Mouse (Mus musculus): ENCODE results near the gene Lars2.
"Not testable (repeated sequence)": the region's sequence is repeated elsewhere in the genome, so short reads cannot be mapped to it uniquely, and the experiment has no call there.

Lars2 gene

GRCm38 (mm10) chr9:123366708-123367385 lies at the start of gene Lars2:
Gene Lars2 (plus strand): TSS chr9:123366927.
- peak; percentile 93 for DNase-seq

- no peak for DNase-seq
These were observed 40.6 kb upstream of the Lars2 start for GRCm38 (mm10) chr9:123326106-123326505.

- DNase-seq: no peak
These were observed 38.4 kb upstream of the Lars2 start for GRCm38 (mm10) chr9:123328336-123328735.

- DNase-seq: peak; percentile 58
These were observed 36.9 kb upstream of the Lars2 start for GRCm38 (mm10) chr9:123329831-123330230.

GRCm38 (mm10) chr9:123330271-123330670 lies 36.5 kb upstream of the Lars2 start:
- DNase-seq: not testable (repeated sequence)

DNA sequence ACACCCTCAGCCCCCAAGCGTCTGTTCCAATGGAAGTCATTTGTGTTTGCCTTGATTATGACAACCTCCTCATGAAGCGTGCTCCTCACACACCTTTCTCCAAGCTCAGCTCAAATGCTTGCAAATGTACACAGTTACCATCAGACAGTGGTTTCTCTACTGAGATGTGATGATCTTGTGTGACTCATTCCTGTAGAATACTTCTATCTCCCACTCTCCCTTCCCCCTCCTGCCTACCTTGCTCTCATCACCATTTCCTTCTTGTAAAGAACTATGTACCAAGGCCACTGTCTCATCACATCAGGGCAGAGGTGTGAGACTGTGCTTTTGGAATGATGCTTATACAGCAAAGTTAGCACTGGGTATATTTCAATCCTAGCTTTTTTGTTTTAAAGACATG lies 33.2 kb upstream of the Lars2 start:
- no peak for DNase-seq

GRCm38 (mm10) chr9:123335044-123335670 lies 31.6 kb upstream of the Lars2 start:
- no peak for DNase-seq

- DNase-seq: peak; percentile 14
These were observed 27.0 kb upstream of the Lars2 start for GRCm38 (mm10) chr9:123339651-123340144.

- DNase-seq: no peak
These were observed 25.5 kb upstream of the Lars2 start for GRCm38 (mm10) chr9:123341256-123341655.

GRCm38 (mm10) chr9:123343069-123343468 lies 23.7 kb upstream of the Lars2 start:
- DNase-seq: peak; percentile 20

DNA sequence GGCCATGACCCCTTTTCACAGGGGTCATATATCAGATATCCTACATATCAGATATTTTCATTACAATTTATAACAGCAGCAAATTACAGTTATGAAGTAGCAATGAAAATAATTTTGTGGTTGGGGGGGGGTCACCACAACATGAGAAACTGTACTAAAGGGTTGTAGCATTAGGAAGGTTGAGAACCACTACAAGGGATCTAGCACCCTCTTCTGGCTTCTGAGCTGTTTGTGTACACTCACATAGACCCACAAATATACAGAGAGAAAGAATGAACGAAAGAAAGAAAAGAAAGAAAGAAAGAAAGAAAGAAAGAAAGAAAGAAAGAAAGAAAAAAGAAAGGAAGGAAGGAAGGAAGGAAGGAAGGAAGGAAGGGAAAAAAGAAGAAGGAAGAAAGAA lies 17.4 kb upstream of the Lars2 start:
- not testable (repeated sequence) for DNase-seq

DNA sequence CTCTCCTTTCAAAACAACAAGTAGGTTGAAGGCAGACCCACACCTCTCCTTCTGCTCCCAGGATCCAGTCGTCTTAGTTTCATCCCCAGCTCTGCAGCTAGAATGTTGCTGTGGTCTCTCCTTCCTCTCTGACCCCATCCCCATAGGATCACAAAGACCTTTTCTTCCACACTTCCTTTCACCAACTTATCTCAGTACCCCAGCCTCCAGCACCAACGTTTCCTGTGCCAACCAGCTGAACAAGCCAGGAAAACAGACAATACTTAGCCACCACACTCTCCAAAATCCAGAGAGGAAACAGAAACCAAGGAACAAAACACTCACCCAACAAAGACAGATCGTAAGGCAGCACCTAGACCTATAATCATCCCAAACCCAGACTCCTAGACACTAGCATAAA lies 6.7 kb upstream of the Lars2 start:
- no peak for DNase-seq

GRCm38 (mm10) chr9:123365353-123365752 lies 1.4 kb upstream of the Lars2 start:
- DNase-seq: no peak

DNA sequence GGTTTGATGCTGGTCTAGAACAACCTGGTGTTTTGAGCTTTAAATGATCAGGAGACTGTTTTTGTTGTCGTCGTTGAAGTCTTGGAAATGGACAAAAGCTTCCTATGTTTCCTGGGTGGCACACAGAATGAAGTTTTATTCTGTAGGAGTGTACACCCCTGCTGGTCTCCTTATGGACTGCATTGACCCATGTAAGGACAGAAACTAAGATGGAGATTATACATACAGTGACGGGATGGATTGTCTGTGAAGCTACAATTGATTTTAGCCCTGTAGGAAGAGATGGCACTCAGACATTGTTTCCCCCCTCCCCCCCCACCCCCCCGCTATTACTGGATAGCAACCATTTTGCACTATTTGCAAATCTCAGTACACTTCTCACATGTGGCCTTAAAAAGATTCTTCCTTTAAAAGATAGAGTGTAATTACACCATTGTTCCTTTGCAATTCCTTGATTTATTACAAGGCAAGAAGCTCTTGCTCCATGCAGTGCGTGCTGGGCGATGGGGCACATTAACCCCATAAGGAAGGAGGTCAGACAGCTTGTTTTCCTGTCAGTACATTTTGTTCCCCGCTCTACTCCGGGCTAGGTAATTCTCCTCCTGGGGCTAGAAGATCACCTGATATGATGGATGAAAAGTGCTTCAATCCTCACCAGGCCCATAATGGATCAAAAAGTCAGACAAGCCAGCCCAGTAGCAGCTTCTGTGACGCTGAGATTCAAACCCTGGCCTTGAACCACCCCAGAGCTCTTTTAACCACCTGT lies 602 bp upstream of the Lars2 start:
- no peak for DNase-seq

- DNase-seq: no peak
These were observed 909 bp downstream of the Lars2 start for GRCm38 (mm10) chr9:123367636-123368035.

- DNase-seq: no peak
These were observed 15.7 kb downstream of the Lars2 start for GRCm38 (mm10) chr9:123382399-123382798.

DNA sequence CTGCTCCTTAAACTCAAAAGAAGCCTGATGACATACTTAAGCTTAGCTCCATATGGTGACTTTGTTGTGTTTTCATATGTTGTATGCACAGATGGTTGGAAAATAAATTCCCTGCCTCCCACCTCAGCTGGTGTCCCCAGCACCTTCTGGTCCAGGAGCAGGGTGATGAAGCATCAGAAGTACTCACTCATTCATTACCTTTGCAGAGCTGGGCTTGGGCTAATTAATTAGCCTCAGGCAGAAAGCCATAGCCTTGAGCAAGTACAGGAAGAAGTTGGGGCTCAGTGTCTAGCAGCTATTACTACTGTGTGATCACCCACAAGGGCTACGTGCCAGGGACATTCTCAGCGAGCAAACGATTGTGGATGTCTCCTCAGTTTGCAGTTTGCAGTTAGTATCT lies 18.0 kb downstream of the Lars2 start:
- DNase-seq: no peak

DNA sequence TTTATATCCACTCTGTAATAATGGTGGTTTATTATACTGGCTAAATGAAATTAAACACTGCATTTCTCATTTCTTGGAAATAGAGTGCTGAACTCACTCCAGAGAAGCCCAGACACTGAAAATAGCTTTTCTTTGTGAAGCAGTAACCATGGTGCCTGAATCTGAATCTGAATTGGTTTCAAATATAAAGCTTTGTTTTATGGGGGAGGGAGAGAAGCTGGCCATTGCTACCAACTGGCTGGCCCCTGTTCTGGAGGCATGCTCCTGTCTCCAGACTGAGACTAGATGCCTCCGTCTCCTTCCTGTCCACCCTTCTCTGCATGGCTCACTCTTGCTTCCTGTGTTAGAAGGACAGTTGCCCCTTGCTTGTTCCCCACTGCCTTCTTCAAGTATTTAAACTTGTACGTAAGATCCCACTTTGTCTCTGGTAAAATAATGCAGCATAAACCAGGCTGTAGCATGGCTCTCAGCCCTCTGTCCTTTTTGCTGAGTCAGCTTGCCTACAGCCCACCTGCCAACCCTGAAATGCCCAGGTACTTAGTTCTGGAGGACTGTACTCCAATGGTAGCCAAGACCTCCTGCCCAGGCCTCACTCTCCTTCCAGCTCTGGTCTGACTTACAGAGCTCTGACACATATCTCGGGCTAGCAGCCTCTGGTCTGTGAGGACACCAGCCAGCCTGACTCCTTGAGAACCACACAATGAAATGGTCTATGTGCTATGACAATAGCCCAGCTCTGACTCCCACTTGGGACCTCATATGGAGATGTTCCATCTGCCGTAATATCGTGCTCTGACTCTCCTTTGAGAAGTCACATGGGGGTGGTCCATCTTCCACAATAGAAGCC lies 18.8 kb downstream of the Lars2 start:
- DNase-seq: no peak

DNA sequence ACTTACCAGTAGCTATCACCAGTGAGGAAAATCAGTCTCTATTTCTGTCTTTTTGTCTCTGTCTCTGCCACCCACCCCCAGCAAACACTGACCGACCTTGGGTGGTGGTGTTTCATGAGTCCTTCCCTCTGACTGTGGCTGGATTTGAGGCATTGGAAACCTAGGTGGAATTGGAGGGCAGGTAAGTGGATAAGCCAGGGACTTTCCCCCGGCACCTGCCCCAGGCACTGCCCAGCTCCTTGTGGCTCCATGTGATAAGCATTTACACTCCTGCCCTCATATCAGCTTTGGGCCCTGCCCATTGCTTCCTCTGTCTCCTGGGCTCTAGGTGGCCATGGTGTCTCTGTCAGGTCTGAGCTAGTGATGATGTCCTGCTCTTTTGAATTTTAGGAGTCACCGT lies 19.6 kb downstream of the Lars2 start:
- no peak for DNase-seq

GRCm38 (mm10) chr9:123388087-123389007 lies 21.6 kb downstream of the Lars2 start:
- DNase-seq: not testable (repeated sequence)

DNA sequence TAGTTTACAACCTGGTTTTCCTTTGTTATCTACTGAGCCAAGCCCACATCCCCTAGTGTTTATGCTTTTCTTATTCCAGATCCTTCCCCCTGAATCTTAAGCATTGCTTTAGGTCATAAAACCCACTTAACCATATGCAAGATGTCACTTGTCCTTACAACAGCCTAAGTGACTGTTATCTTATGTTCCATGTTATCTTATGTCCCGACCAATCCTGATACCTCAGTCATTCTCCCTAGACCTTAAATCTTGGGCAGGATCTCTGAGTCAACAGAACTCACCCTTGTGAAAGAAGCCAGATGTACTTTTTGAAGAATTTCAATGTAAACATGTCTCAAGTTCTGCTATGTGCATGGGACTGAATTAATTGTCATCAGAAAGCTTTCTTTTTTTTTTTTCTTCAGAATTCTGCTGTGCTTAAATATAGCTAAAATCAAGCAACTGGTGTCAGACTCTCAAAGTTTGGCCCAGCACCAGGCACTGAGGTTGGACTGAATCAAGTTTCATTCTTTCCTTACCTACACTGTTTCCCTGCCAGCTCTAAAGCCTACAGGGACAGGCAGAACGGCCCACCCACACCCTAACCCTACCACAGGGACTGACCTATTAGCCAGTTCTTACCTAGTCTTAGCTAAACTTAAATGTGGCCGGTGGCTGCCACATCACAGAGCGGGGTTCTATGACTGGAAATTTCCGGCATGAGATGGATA lies 24.6 kb downstream of the Lars2 start:
- no peak for DNase-seq

Data from kidney, adult 11 months (tissue).